Mouse (Mus musculus): ENCODE data around the gene Fggy. TPM values are rescaled to one million over a fixed set of nuclear protein-coding genes. Genes with fewer than 3 reads are reported as not detected.
A peak's percentile ranks its signal among the peaks of the same experiment; 100 is the strongest.

Gene Fggy
- total RNA-seq, 2 experiments from 2014 or later = 37.6 to 72.7 TPM

DNA sequence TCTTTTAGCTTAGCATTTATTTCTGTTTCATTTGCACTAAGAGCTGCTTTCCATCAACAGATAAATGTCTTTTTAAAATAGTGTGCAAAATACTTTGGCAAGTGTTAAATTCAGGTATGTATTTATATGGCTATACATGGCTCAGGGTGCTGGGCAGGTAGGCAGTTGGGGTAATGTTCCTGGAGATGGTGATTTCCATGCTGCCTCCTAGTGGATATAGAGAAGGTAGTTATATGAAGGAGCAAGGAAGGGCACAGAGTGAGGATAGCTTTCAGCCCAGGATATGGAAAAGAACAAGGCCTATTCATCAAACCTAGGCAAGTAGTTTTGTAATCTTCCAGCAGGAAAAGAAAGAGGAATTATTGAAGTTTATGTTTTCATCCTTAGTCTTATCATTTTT, 166.3 kb downstream of the Fggy start:
- DNase-seq (ENCODE audit: low spot score in 2 of 2) = no peak

DNA sequence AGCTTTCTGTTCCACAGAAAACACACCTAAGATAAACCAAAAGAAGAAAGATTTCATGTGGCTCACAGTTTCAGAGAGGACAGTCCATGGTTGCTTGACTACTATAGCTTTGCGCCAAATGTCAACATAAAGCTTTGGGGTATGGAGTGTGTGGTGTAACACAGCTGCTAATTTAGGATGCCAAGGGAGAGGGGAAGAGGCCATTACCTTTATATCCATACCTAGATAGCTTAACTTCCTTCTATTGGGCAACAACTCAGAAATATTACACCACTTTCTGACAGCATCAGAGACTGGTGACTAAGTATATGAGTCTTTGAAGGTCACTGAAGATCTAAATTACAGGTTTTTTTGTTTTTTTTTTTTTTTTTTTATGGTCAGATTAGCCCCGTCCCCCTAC, 169.1 kb downstream of the Fggy start:
- DNase-seq (ENCODE audit: low spot score in 2 of 2) = no peak

DNA sequence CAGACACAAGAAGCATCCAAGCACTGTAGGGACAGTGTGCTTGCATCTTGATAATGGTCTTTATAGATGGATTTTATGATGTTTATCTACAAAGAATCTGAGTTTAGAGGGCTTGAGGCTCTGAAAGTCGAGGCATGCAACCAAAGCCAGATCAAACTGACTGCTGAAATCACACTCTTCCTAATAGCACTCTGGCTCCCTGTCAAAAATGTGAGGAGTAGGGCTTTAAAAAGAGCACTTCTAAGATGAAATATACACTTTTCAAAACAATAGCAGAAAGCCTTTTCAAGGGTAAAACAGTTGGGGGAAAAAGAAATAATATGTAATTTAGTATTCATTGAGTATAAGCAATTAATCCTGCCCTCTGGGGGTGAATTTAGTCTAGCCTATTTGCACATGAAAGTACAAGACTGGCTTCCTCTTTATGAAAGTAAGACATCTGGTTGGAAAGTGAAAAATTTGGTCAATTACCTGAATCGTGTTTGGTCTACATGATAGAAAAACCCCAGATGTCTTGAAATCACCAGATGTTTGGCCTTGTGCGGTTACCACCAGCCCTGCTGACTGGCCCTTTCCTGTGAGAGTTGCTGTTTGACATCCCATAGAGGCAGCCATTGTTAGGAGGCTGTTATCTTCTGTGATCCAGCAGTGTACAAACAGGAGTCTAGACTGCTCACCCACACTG, 172.0 kb downstream of the Fggy start:
- no peak for DNase-seq (ENCODE audit: low spot score in 2 of 2)

DNA sequence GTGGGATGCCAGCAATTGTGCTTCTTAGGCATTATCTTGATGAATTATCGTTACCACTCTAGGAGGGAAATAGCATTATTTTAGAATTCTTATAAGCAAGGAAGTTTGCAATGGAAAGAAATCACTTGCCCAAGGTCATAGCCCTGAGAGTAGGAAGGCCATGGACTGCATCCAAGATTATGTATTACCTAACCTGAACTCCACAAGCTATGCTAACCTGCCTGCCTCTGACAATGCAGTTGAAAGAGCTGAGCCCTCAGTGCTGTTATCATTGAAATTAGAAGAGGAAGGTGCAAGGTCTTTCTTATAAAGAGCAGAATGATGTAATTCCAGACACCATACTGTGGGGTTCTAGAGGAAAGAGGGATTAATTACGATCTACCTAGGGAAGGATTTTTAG, 173.8 kb downstream of the Fggy start:
- no peak for DNase-seq (ENCODE audit: low spot score in 2 of 2)

DNA sequence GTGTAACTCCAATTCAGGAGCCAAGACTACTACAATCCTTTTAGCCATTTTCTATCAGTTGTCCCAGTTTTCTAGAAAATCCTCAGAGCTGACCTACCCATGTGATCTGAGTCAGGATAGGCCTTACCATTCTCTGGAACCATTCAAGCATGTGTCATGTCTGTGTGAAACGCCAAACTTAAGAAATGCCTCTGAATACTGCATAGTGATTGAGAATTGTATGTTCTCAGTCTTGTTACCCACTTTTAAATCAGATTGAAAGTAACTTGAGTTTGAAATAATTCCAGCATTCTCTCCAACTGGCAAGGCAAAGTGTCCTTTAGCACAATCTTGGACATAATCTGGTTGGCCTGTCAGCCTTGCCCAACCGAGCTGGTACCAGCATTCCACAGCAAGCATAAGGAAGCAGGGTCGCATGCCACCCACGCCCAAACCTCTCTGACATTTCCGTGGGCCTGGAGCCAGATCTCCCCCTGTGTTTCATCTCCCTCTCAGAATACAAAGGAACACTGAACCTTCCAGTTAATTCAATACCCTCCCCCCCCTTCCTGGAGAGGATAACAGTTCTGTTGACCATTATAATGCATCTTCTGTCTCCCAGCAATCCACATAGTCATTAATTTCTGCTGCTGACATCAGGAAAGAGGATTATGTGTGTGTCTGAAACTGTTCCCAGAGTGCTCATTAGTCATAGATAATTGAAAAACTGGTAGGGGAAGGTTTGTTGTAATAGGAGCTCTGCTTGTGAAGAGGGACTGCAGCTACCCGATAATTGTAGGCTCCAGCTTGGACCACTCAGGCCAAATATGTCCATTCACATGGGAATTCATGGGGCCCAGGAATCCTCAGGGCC, 176.3 kb downstream of the Fggy start:
- DNase-seq (ENCODE audit: low spot score in 2 of 2) = peak in 1 of 2 experiments; percentile 38

DNA sequence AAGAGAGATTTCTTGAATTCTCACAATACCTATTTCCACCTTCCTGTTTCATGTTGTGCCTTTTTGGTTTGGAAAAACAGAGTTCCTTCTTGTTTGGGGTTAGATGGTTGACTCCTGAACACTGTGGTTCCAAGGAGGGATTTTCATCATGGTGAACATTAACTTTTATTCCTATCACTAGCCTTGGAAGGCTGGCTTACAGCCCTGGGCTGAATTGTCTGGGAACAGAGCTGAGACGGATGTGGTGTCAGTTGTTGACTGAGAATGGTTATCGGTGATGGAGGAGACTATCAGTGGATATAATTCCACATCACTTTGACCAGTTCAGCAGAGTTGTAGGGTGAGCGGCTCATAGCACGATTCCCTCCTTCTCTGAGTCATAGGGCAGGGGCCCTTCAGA, 178.7 kb downstream of the Fggy start:
- no peak for DNase-seq (ENCODE audit: low spot score in 2 of 2)

DNA sequence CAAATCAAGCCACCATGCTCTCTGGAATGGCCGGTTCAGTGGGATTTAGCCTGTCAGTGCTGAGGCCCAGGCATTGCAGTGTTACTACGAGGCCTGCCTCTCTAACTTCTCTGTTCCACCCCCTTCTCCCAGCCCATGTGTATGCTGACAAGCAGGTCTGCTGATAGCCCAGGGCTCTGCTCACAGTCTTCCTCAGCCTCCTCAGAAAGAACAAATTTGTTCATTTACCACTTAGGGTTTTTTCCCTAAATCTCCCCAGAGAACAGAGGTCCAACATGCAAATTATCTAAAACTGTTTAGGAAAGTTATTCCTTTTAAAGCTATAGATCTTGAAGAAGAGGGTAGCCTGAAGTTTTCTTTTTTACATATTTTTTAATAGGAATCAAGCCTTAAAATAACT, 179.4 kb downstream of the Fggy start:
- no peak for DNase-seq (ENCODE audit: low spot score in 2 of 2)

DNA sequence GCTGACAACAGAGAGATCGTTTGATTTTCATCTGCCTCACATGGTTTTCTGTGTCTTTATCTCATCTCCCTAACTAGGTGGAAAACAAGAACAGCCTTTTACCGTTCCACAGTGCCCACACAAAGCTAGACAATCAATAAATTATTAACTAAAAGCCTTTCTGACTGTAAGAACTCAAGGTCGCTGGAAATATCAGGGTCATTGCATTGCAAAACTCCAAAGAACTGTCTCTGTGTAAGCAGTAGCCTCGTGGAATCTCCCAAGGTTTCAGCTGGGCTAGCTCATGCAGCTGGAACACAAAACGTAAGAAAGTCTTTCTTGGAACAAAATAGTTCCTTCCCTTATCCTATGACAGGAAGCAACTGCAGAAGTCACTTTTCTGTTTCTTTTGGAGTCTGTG, 180.9 kb downstream of the Fggy start:
- peak in 1 of 2 experiments; percentile 64 for DNase-seq (ENCODE audit: low spot score in 2 of 2)

DNA sequence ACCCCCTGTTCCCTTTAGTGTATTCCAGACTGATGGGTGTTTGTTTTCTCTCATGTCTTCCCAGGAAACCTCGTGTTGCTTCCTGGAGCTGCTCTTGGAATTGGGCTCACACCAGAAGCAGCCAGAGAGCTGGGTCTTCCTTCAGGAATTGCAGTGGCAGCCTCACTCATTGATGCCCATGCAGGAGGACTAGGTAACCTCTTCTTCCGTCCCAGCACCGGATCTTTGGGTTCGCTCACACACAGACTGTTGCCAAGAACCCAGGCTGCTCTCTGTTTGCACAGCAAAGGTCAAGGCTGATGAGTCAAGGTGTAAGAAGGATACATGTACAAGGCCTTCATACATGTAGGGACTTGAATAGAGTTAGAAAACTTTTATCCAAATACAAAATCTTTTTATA, 181.4 kb downstream of the Fggy start:
- DNase-seq (ENCODE audit: low spot score in 2 of 2) = peak in 1 of 2 experiments; percentile 53

DNA sequence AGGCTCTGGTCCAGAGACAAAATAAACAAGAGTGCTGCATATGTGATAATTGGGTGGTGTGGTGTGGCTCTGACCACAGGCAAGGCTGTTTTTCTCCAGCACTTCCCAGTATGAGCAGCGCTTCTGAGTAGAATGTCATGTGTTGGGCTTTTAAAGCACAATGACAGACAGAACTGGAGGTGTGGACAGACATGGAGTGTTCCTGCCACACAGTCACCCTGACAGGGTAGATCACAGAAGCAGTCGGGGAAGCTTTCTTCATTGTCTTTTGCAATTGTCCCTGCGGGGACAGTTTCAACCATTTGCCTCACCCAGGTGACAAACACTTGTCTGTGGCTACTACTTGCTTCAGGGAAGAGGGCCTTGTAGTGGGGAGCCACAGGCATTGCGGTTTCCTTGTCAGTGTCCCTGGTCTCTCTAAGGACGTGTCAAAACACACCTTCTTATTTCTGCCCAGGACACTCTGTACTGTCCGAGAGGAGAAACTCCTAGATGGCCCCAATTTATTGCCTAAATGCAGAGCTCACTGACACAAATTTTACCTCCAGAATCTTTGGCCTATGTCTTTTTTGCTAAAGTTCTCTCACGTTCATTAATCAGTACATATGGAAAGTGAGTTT, 183.9 kb downstream of the Fggy start:
- DNase-seq (ENCODE audit: low spot score in 2 of 2) = no peak

DNA sequence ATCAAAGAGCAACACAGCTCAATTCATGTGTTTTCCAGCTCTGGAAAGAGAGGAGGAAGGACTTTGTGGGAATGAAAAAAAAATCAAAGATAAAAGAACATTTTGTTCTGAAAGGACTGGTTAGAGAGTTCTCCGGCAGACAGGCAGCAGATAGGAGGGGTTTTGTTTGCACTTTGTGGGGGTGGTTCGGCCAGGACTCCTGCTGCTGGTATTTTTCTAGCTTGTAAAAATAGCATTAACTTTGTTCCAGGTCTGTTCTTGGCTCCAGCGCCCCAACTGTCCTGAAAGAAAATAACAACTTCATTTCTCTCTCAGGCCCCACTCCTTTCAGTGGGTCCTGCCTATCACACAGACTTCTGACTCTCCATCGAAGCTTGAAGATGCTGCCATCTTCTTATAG, 185.7 kb downstream of the Fggy start:
- DNase-seq (ENCODE audit: low spot score in 2 of 2) = no peak

DNA sequence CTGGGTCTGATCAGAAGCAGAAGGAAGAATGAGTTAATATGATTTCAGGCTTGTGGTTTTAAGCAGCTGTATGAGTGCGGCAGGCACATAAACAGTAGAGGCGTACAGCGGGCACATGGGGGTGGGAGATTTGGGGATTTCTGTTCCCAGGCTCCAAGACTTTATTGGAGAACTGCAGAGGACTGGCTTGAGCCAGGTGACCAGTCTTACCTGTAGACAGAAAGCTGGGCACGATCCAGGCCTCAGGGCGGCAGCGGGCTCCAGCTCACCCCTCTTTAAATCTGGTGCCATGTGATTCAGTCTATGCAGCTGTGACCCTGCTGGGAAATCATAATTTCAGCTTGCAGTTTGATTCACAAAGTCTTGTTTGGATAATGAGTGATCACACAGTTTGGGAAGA, 189.6 kb downstream of the Fggy start:
- DNase-seq (ENCODE audit: low spot score in 2 of 2) = no peak

DNA sequence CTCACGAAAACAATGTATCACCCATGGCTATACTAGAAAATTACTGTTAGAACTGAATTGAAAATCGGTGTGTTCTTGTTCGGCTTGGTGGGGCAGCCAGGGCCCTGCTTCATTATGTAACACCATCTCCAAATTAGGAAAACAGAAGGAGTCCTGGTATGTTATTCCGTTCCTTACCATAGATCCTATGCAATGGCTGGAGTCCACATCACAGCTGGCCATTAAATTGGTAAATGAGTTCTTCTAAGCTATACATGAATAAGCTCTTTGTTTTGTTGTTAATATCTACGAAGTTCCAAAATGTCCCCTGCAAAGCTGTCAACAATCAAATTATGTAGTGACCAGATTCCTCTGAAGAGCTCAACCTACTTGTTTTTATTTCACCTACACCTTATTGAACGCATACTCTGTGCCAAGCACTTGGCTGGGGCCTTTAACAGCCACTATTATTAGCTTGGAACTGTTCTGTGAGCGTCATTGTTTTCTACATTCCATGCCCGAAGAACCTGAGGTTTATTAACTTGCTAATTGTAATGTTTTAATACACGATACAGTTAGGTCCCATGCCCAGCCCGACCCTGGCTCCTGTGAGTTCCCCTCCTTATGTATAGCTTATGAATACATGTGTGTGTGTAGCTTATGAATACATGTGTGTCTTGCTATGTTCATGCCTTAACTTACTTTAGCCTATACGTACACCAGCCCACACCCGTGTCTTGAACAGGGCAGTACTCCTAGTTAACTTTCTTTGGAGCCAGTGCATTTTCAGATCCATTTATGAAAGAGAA, 190.3 kb downstream of the Fggy start:
- DNase-seq (ENCODE audit: low spot score in 2 of 2) = no peak

DNA sequence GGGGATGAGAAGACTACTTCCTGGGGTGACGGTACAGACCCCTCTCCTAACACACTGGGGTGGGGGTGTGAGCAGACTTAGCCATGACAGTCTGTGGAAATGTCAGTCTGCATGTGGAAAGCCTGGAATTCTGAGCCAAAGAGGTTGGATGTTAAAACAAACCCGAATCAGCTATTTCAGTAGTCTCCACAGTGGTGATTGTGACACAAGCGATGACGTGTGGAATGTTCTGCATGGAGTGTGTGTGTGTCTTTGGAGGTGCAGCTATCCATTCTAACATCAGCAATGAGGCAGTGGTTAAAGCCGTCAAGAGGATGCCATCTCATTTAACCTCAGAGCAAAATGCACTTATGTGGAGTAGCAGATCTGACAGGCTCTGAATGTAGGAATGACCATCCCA, 192.9 kb downstream of the Fggy start:
- DNase-seq (ENCODE audit: low spot score in 2 of 2) = no peak

DNA sequence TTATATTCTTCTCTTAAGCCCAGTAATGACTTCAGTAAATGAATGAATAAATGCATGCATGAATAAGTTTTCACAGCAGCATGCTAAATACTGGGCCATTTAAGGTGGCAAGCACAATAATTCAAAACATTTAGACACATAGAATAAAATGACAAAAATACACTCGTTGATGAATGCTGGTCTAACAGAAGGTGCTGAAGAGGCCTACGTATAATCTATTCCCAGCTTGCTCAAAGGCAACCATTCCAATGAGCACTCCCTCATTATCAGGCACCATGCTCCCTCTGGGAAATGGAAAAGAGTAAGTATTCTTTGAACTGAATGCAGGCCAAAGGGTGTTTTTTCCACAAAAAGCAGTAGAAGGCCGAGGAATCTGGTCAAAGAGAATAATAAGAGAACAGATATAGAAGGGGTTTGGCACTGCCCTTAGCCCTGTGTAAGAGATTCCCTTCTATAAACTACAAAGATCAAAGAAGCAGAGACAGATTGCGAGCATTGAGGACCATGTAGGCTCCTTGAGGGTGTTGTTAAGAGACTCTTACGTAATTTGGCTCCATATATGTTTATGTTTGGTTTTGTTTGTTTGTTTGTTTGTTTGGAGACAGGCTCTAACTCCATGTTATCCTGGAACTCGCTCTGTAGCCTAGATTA, 195.4 kb downstream of the Fggy start:
- no peak for DNase-seq (ENCODE audit: low spot score in 2 of 2)

DNA sequence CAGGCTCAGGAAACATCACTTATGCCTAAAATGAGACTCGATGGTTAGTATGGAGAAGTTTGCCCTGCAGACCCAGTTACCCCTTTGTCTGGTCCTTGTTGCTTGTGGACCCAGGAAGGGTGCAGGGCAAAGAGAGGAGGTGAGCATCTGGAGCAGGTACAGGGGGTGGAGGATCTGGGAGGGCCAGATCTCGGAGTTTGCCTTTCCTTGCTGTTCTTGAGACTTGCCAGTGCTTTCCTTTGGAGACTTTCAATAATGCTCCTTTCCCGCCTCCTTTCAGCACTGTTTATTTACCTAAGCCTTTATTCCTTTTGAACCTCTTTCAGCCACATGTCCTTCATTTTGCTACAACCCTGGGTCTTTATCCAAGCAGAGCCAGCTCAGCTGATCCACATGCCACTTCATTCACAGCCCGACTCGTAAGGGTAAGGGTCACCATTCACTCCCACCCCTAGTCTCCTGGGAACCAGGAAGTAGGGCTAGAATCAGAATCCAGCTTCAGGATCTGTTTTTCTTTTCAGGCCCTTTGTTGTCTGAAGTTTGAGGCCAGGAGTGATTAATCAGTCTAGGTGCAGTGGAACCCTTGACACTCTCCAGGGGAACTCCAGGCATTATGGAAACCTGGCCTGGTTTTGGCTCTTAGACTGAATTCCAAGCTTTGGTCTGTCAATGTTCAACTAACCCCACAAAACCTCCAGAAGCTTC, 201.9 kb downstream of the Fggy start:
- no peak for DNase-seq (ENCODE audit: low spot score in 2 of 2)

DNA sequence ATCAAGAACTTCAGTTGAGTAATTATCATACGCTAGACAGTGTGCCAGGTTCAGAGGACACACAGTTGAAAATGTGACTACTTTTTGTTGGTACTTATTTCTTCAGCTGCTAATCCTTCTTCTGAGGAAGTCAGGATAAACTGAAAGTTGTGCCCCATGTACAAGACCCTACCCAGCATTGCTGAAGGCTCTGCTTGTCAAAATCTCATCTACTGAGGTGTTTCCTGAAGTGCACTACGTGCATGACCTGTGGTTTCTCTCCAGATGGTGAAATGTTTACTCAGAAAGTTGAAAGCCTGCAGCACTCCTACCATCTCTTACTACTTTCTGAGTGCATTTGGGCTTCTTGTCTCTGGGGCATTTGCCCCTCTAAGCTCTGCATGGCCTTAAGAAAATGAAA, 208.1 kb downstream of the Fggy start:
- no peak for DNase-seq (ENCODE audit: low spot score in 2 of 2)

DNA sequence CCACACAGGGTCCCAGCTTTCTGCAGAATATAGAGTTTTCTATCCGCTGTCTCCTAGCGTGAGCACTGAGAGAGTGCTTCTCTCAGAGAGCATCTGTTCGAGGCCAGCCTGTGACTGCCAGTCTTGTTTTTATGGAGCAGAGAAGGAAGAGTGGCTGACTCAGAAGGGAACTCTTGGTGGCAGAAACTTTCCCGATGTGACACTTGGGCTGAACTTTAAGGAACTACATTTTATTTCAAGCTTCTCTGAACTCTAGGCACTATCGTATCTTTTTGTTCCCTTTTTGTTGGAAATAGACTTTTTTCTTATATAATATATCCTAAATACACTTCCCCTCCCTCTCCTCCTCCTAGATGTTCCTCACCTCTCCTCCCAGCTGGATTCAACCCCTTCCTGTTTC, 213.2 kb downstream of the Fggy start:
- DNase-seq (ENCODE audit: low spot score in 2 of 2) = no peak

DNA sequence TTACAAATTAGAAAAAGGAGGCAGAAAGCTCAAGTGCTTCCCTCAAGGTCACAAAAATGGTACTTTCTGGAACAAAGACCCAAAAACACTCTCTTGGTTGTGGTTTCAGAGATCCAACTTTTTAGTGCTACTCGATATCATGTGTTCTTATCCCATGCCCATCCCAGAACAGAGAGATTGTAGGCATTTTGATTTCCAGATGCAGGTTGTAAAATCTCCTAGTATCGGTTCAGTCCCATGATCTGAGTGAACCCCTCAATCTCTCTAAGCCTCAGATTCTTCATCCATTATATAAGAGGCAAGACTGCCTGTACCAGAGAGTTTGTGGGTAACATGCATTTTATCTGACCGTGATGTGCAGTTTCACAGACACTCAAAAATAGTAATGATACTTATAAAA, 214.2 kb downstream of the Fggy start:
- DNase-seq (ENCODE audit: low spot score in 2 of 2) = no peak

DNA sequence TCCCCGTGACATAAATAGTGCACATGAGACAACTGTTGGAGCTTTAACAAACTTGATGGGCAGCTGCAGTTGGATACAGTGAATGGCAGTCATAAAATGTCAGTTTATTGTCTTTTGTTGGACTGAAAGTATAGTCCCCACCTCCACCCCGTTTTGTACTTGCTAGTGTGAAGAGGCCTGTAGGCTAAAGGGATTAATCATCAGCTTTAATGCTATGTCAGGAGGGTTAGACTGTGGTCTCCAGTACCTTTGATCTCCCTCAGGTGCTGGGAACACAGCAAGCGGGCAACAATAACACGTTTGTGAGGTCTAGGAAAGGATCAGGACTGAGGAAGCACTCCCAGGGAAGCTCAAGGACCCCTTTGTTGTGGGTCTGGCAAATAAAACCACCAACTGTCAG, 214.6 kb downstream of the Fggy start:
- DNase-seq (ENCODE audit: low spot score in 2 of 2) = no peak
